11 mouse cellular contexts compared by ENCODE assay signal in genomic region chr12:17770538-17770937, GRCm38 (mm10).
DNase-seq lines count a peak whose midpoint lies in the region; ATAC-seq lines count a peak whose summit lies in the region.
"Had no signal": no experiment of that assay in that cellular context is flagged by ENCODE, and none has a peak within 500 bp of the region (broad histone marks: within the 10 kb centered on the region; RNA-seq: fewer than 3 reads in every experiment).

No protein-coding gene starts in this region.

- ATAC-seq in kidney, embryonic 15.5 days (replicated peaks; ENCODE audit: low FRiP score) = peak; percentile 90
- ATAC-seq in intestine, embryonic 16.5 days = 0 out of 2 replicates have a peak, but pooled peaks have one; percentile 31
- ATAC-seq: forebrain, postnatal 0 days had no signal

- no peak overlapping the region for H3K9ac ChIP-seq in kidney, embryonic 15.5 days
- no peak overlapping the region for H3K9ac ChIP-seq in intestine, embryonic 16.5 days (ENCODE audit: low read depth, low read length)
- H3K9ac ChIP-seq: forebrain, postnatal 0 days; hindbrain, embryonic 12.5 days; limb, embryonic 12.5 days; neural tube, embryonic 13.5 days had no signal

- no peaks in the 10 kb centered on the region for H3K36me3 ChIP-seq in kidney, embryonic 15.5 days
- H3K36me3 ChIP-seq in intestine, embryonic 16.5 days (ENCODE audit: control insufficient read depth, insufficient read depth, low read length) = no peaks in the 10 kb centered on the region
- no peaks in the 10 kb centered on the region for H3K36me3 ChIP-seq in macrophage (ENCODE audit: inconsistent target)
- H3K36me3 ChIP-seq: hindbrain, embryonic 12.5 days; limb, embryonic 12.5 days; neural tube, embryonic 13.5 days had no signal

- no peak for DNase-seq in kidney, adult 9 months
- DNase-seq in left cerebral cortex, adult 11 months (ENCODE audit: low spot score) = no peak
- DNase-seq in urinary bladder, postnatal 36 days (ENCODE audit: low spot score in 2 of 2) = no peak
- DNase-seq: forebrain, postnatal 0 days had no signal

- no peaks in the 10 kb centered on the region for H3K9me3 ChIP-seq in kidney, embryonic 15.5 days (replicated peaks)
- H3K9me3 ChIP-seq in intestine, embryonic 16.5 days (ENCODE audit: control insufficient read depth, low read length) = no peaks in the 10 kb centered on the region
- H3K9me3 ChIP-seq: hindbrain, embryonic 12.5 days; limb, embryonic 12.5 days; neural tube, embryonic 13.5 days had no signal

- no peak overlapping the region for H3K4me2 ChIP-seq in kidney, embryonic 15.5 days
- H3K4me2 ChIP-seq in intestine, embryonic 16.5 days (ENCODE audit: low read depth, low read length) = no peak overlapping the region
- H3K4me2 ChIP-seq: hindbrain, embryonic 12.5 days; limb, embryonic 12.5 days; neural tube, embryonic 13.5 days had no signal

- 0 out of 2 replicates have a peak overlapping the region, but pooled peaks have one; percentile 34 for H3K27ac ChIP-seq in kidney, embryonic 15.5 days
- peak overlapping the region; percentile 88 for H3K27ac ChIP-seq in brown adipose tissue, adult 24 weeks (replicated peaks; ENCODE audit: low read depth, low read length)
- H3K27ac ChIP-seq in intestine, embryonic 16.5 days (ENCODE audit: low read length) = no peak overlapping the region
- H3K27ac ChIP-seq in macrophage = peak overlapping the region; percentile 93
- H3K27ac ChIP-seq: hindbrain, embryonic 12.5 days; limb, embryonic 12.5 days; neural tube, embryonic 13.5 days had no signal

- peaks cover 81% of the 10 kb centered on the region for H3K79me2 ChIP-seq in macrophage (ENCODE audit: inconsistent target)

- 17% methylated on average over 2 of the region's 2 CpGs for WGBS in kidney, embryonic 15.5 days
- WGBS in intestine, embryonic 16.5 days = 45% methylated on average over 2 of the region's 2 CpGs
- WGBS in macrophage (ENCODE audit: missing documents) = 0% methylated on average over 2 of the region's 2 CpGs

- no peak overlapping the region for H3K4me3 ChIP-seq in kidney, embryonic 15.5 days (replicated peaks)
- H3K4me3 ChIP-seq in brown adipose tissue, adult 24 weeks (ENCODE audit: insufficient read depth, low read depth, low read length) = no peak overlapping the region
- no peak overlapping the region for H3K4me3 ChIP-seq in intestine, embryonic 16.5 days (ENCODE audit: low read length)
- no peak overlapping the region for H3K4me3 ChIP-seq in macrophage (ENCODE audit: inconsistent target)
- H3K4me3 ChIP-seq: hindbrain, embryonic 12.5 days; limb, embryonic 12.5 days; neural tube, embryonic 13.5 days had no signal

- peaks cover 27% of the 10 kb centered on the region for H3K4me1 ChIP-seq in kidney, embryonic 15.5 days
- H3K4me1 ChIP-seq in brown adipose tissue, adult 24 weeks (ENCODE audit: control insufficient read depth, insufficient read depth, insufficient read length, low read length) = peaks cover 32% of the 10 kb centered on the region
- peaks cover 8% of the 10 kb centered on the region for H3K4me1 ChIP-seq in intestine, embryonic 16.5 days (ENCODE audit: control insufficient read depth, insufficient read depth, low read length)
- H3K4me1 ChIP-seq: neural tube, embryonic 13.5 days had no signal

- no peaks in the 10 kb centered on the region for H3K27me3 ChIP-seq in kidney, embryonic 15.5 days
- no peaks in the 10 kb centered on the region for H3K27me3 ChIP-seq in intestine, embryonic 16.5 days (replicated peaks; ENCODE audit: control insufficient read depth, insufficient read depth, low read length)
- H3K27me3 ChIP-seq: hindbrain, embryonic 12.5 days; limb, embryonic 12.5 days; neural tube, embryonic 13.5 days had no signal
